Mouse (Mus musculus) bone marrow, adult 2 months (tissue): Measurements from ENCODE around the gene Tm4sf4.

Experiments used
- CTCF ChIP-seq: fragments of 200-500 bp; IDR thresholded peaks from 2 replicates; pipeline ENCODE4 v1.5.1; 2011; ENCODE audit warnings: low read length, control low read depth; ENCODE audit not compliant: control insufficient read depth, insufficient read depth
- POLR2A ChIP-seq: fragments of 200-500 bp; IDR thresholded peaks from 2 replicates; pipeline ENCODE4 v1.6.1; 2011; ENCODE audit warnings: low read depth, mild to moderate bottlenecking, control low read depth, low read length, borderline replicate concordance; ENCODE audit not compliant: control insufficient read depth

GRCm38 (mm10) chr3:57469325-57469724, 44.2 kb downstream of the Tm4sf4 start:
- TF ChIP-seq CTCF (no peak), POLR2A (no peak)
